Comparison of ENCODE assay signal across 8 mouse cellular contexts in the genomic region with DNA sequence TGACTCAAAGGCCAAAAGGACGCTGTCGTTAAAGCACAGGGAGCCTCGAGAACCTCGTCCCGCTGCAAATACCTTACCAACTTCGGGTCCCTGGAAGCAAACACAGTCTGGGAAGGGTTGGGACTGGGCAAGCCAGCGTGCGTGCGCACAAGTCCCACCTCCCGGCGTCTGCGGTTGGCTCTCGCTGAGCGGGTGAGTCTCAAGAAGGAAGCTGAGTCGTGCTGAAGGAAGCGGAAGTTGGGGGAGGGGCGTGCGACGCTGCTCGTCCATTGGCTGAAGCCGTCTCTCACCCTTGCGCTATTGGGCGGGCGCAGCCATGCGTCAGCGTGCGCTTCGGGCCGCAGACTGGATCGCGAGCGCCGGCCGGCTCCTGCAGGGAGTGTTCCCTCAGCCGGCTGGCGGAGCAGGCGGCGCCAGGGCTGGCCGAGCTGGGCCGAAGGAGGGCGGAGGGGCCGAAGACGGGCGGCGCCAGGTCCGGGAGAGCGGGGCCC. TPM values are rescaled to one million over a fixed set of nuclear protein-coding genes. Genes with fewer than 3 reads are reported as not detected.
DNase-seq lines count a peak whose midpoint lies in the region; ATAC-seq and TF ChIP-seq lines count a peak whose summit lies in the region.

Herc2 (plus strand) TSS at position 366 of the 491 bp plus-strand sequence.

- H3K27me3 ChIP-seq in hindbrain, postnatal 0 days (ENCODE audit: insufficient read depth, low read length), result no peaks in the 10 kb centered on the region

- peak within 1 kb of the TSS; percentile 81 for H3K9ac ChIP-seq in hindbrain, postnatal 0 days (replicated peaks; ENCODE audit: low read length)

- H3K36me3 ChIP-seq in hindbrain, postnatal 0 days (ENCODE audit: insufficient read depth, low read length), result no peaks in the 10 kb centered on the region

- intact Hi-C loops in gastrocnemius, adult 2 months (cut with DNase I), result loop anchor here (2.0 to 10.0 kb wide), 2 partner anchors 31 to 255 kb away; partner anchors contain the start of genes Nipa1 and Tubgcp5
- intact Hi-C loops in left cerebral cortex, adult 2 months (cut with DNase I), result loop anchor here (1.0 kb wide), 1 partner anchor 31 kb away; the partner anchor contains the start of gene Nipa1

- H3K4me2 ChIP-seq in hindbrain, postnatal 0 days (ENCODE audit: low read depth, low read length), result peak within 1 kb of the TSS; percentile 65

- WGBS in hindbrain, postnatal 0 days, result under 1% methylated on average over 46 of the region's 47 CpGs

- no peaks in the 10 kb centered on the region for H3K9me3 ChIP-seq in hindbrain, postnatal 0 days (ENCODE audit: low read length)

- H3K4me3 ChIP-seq in gastrocnemius, adult 2 months, result peak within 1 kb of the TSS; percentile 78
- peak within 1 kb of the TSS; percentile 91 for H3K4me3 ChIP-seq in hindbrain, postnatal 0 days (ENCODE audit: low read length)
- peak within 1 kb of the TSS; percentile 60 for H3K4me3 ChIP-seq in left cerebral cortex, adult 2 months

- peak; percentile 9; the same call in 1 of the 2 replicates for TF ChIP-seq CTCF in gastrocnemius, adult 2 months (IDR thresholded peaks at IDR 0.05)
- no peak for TF ChIP-seq CTCF in hindbrain, postnatal 0 days (IDR thresholded peaks at IDR 0.05; ENCODE audit: low read depth)
- TF ChIP-seq CTCF in left cerebral cortex, adult 2 months (IDR thresholded peaks at IDR 0.05), result no peak; the same call in 1 of the 2 replicates

- H3K4me1 ChIP-seq in hindbrain, postnatal 0 days (ENCODE audit: insufficient read depth, low read length), result peaks cover 7% of the 10 kb centered on the region

- peak; percentile 100 for DNase-seq in ZHBTc4 (ENCODE audit: low read depth, low spot score)
- peak; percentile 100 for DNase-seq in gastrocnemius, adult 2 months
- peak; percentile 100 for DNase-seq in hindbrain, postnatal 0 days (ENCODE audit: low spot score)
- peak; percentile 98 to 99 for DNase-seq in left cerebral cortex, adult 2 months (ENCODE audit: extremely low spot score in 1 of 2, low spot score in 2 of 2)
- DNase-seq in right cerebral cortex, adult 2 months (ENCODE audit: low spot score in 2 of 2), result peak; percentile 99
- peak; percentile 99 for DNase-seq in urinary bladder, postnatal 14 days (ENCODE audit: low spot score)

- peak within 1 kb of the TSS; percentile 97 for H3K27ac ChIP-seq in gastrocnemius, adult 2 months
- H3K27ac ChIP-seq in hindbrain, postnatal 0 days, result peak within 1 kb of the TSS; percentile 93
- H3K27ac ChIP-seq in left cerebral cortex, adult 2 months, result peak within 1 kb of the TSS; percentile 86

- ATAC-seq in common myeloid progenitor, adult 5-6 weeks (replicated peaks; ENCODE audit: low read depth, poor library complexity, severe bottlenecking), result peak; percentile 97
- ATAC-seq in hindbrain, postnatal 0 days, result peak; percentile 100
- peak; percentile 97 for ATAC-seq in megakaryocyte, adult 5-6 weeks (ENCODE audit: poor library complexity, severe bottlenecking)

RNA-seq across cellular contexts. Expression of gene Herc2, which starts in this region (rescaled TPM):
- total RNA-seq in common myeloid progenitor, adult 5-6 weeks (2017), result 28.6 and 37.7 TPM in 2 replicates
- total RNA-seq in gastrocnemius, adult 2 months (2021), result 10 to 100 TPM; 44.5 to 63.8 TPM
- total RNA-seq in hindbrain, postnatal 0 days (2014; rRNA removed), result 82.1 and 89.2 TPM in 2 replicates
- 41.3 and 41.8 TPM in 2 replicates for polyA plus RNA-seq in hindbrain, postnatal 0 days (2015; fragmentation: Nextera tagmentation; extraction: Ambion mirVana)
- 100 to 1,000 TPM; 145 to 150 TPM for total RNA-seq in left cerebral cortex, adult 2 months (2021)
- total RNA-seq in megakaryocyte, adult 5-6 weeks (2015), result 18.2 and 20.6 TPM in 2 replicates
- total RNA-seq in megakaryocyte, adult 5-6 weeks (2017), result 30.8 and 32.3 TPM in 2 replicates

Comparison
In these comparisons a context has a peak if more than half of its experiments do, and no peak if none do; other contexts are left out.
1. Peak in every context shown above with its lines: DNase-seq, ATAC-seq, H3K4me3 ChIP-seq and H3K27ac ChIP-seq.